Mouse (Mus musculus): Measurements from ENCODE around the gene Akr1b8. TPM values are rescaled to one million over a fixed set of nuclear protein-coding genes. Genes with fewer than 3 reads are reported as not detected.
"Not testable (repeated sequence)": the region's sequence is repeated elsewhere in the genome, so short reads cannot be mapped to it uniquely, and the experiment has no call there.

Akr1b8 gene
- polyA plus RNA-seq, 1 experiment from 2014 or later, result 27.2 TPM

- Histone ChIP-seq H3K27me3 (ENCODE audit: insufficient read depth, poor library complexity, severe bottlenecking) (no peaks in the 10 kb centered on the region), H3K4me1 (replicated peaks) (peaks cover 27% of the 10 kb centered on the region), H3K4me3 (peak overlapping the region; percentile 49), H3K27ac (peak overlapping the region; percentile 87), H3K9me3 (no peaks in the 10 kb centered on the region), H3K36me3 (peaks cover 8% of the 10 kb centered on the region; the same call in 1 of the 2 replicates)
- no peak for DNase-seq (ENCODE audit: low spot score)
- 76% methylated on average over 8 of the region's 8 CpGs for WGBS
Measured at GRCm38 (mm10) chr6:34354354-34355348, 732 bp downstream of the Akr1b8 start.

DNA sequence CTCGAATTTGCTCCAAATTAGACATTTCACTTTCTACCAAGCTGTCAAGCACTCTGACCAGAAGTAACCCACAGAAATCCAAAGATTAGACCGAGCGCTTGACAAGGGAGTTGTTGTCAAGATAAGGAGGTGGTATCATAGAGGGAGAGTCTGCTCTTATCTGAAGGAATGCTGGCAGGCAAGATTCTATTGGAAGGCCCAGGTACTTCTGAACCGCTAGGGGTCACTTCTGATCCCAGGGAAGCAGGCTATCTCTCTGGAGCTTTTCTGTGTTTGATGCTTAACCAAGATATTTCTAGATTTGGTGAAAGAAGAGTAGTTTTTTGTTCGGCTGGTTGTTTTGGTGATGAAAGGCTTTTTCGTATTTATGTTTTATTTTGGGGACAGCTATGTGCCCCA is 1.4 kb downstream of the Akr1b8 start:
- H3K4me3 ChIP-seq, result no peak overlapping the region
- H3K27me3 ChIP-seq (ENCODE audit: insufficient read depth, poor library complexity, severe bottlenecking), result no peaks in the 10 kb centered on the region
- H3K36me3 ChIP-seq, result peaks cover 8% of the 10 kb centered on the region; the same call in 1 of the 2 replicates
- DNase-seq (ENCODE audit: low spot score), result no peak
- 78% methylated on average over 6 of the region's 6 CpGs for whole genome bisulfite sequencing
- peak overlapping the region; percentile 87 for H3K27ac ChIP-seq
- no peaks in the 10 kb centered on the region for H3K9me3 ChIP-seq
- peaks cover 27% of the 10 kb centered on the region for H3K4me1 ChIP-seq (replicated peaks)

GRCm38 (mm10) chr6:34355841-34356240 is 1.9 kb downstream of the Akr1b8 start:
- no peak overlapping the region for H3K4me3 ChIP-seq
- no peak for DNase-seq (ENCODE audit: low spot score)
- no peaks in the 10 kb centered on the region for H3K9me3 ChIP-seq
- peaks cover 27% of the 10 kb centered on the region for H3K4me1 ChIP-seq (replicated peaks)
- no peaks in the 10 kb centered on the region for H3K27me3 ChIP-seq (ENCODE audit: insufficient read depth, poor library complexity, severe bottlenecking)
- WGBS, result 84% methylated on average over 9 of the region's 9 CpGs
- H3K27ac ChIP-seq, result 0 out of 2 replicates have a peak overlapping the region, but pooled peaks have one; percentile 16
- peaks cover 8% of the 10 kb centered on the region; the same call in 1 of the 2 replicates for H3K36me3 ChIP-seq

DNA sequence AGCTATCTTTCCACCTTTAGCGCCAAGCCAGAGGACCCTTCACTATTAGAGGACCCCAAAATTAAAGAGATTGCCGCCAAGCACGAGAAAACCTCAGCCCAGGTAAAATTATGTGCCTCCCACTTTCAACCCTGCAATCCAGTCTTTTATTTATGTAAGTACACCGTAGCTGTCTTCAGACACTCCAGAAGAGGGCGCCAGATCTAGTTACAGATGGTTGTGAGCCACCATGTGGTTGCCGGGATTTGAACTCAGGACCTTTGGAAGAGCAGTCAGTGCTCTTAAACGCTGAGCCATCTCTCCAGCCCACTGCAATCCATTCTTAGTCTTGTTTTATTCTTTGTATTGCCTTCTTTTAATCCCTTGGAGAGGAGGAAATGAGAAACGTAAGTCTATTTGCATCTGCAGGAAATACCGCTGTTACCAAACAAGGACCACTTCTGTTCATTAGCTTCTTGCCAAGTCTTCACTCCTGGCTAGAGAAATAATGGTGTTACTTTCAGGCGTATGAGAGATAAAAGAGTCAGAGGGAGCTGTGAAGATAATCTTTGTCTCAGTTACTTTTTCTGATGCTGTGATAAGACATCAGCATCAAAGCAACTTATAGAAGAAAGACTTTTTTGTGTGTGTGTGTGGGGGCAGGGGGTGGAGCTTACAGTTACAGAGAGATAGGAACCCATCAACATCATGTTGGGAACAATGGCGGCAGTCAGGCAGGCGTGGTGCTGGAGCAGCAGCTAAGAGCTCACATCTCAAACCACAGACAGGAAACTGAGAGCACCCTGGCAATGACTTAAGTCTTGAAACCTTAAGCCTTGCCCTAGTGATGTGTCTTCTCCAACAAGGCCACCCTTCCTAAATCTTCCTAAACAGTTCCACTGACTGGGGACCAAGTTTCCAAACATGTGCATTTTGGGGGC is 10.6 kb downstream of the Akr1b8 start:
- peaks cover 13% of the 10 kb centered on the region for H3K36me3 ChIP-seq
- H3K27me3 ChIP-seq (ENCODE audit: insufficient read depth, poor library complexity, severe bottlenecking), result no peaks in the 10 kb centered on the region
- 89% methylated on average over 12 of the region's 12 CpGs for WGBS
- H3K4me3 ChIP-seq, result no peak overlapping the region
- no peak for DNase-seq (ENCODE audit: low spot score)
- no peaks in the 10 kb centered on the region for H3K9me3 ChIP-seq
- H3K27ac ChIP-seq, result no peak overlapping the region
- H3K4me1 ChIP-seq (replicated peaks), result peaks cover 10% of the 10 kb centered on the region

DNA sequence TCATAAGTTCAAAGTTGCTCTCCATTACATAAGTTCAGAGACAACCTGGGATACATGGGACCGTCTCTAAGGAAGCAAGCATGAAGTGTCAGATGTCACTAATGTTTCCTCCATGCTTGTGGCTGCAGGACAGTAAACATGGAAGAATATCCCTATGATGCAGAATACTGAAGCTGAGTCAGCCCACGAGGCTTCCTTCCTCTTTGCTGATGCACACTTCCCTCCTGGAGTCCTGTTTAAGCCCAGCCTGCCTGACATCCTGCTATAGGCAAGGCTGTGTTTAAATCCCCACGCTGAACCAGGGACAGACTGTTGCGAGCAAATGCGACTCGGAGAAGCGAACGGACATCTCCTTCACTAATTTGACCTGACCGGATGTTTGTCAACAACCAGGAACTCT is 14.1 kb downstream of the Akr1b8 start:
- Histone ChIP-seq H3K4me3 (no peak overlapping the region), H3K27me3 (ENCODE audit: insufficient read depth, poor library complexity, severe bottlenecking) (no peaks in the 10 kb centered on the region), H3K9me3 (no peaks in the 10 kb centered on the region), H3K36me3 (peaks cover 13% of the 10 kb centered on the region), H3K27ac (no peak overlapping the region), H3K4me1 (replicated peaks) (peaks cover 10% of the 10 kb centered on the region)
- WGBS, result 82% methylated on average over 9 of the region's 9 CpGs
- no peak for DNase-seq (ENCODE audit: low spot score)

GRCm38 (mm10) chr6:34370081-34370480 is 16.2 kb downstream of the Akr1b8 start:
- 81% methylated on average over 8 of the region's 8 CpGs for WGBS
- no peak overlapping the region for H3K4me3 ChIP-seq
- no peaks in the 10 kb centered on the region for H3K27me3 ChIP-seq (ENCODE audit: insufficient read depth, poor library complexity, severe bottlenecking)
- no peaks in the 10 kb centered on the region; the same call in 1 of the 2 replicates for H3K36me3 ChIP-seq
- H3K27ac ChIP-seq, result no peak overlapping the region
- no peak for DNase-seq (ENCODE audit: low spot score)
- peaks cover 10% of the 10 kb centered on the region for H3K4me1 ChIP-seq (replicated peaks)
- no peaks in the 10 kb centered on the region for H3K9me3 ChIP-seq

GRCm38 (mm10) chr6:34371700-34372351 is 17.9 kb downstream of the Akr1b8 start:
- H3K36me3 ChIP-seq, result no peaks in the 10 kb centered on the region
- H3K4me3 ChIP-seq, result 0 out of 2 replicates have a peak overlapping the region, but pooled peaks have one; percentile 18
- peak; percentile 69 for DNase-seq (ENCODE audit: low spot score)
- no peaks in the 10 kb centered on the region for H3K27me3 ChIP-seq (ENCODE audit: insufficient read depth, poor library complexity, severe bottlenecking)
- H3K27ac ChIP-seq, result peak overlapping the region; percentile 62; the same call in 1 of the 2 replicates
- H3K4me1 ChIP-seq (replicated peaks), result peaks cover 10% of the 10 kb centered on the region
- 27% methylated on average over 18 of the region's 18 CpGs for WGBS
- H3K9me3 ChIP-seq, result no peaks in the 10 kb centered on the region

GRCm38 (mm10) chr6:34373841-34374240 is 19.9 kb downstream of the Akr1b8 start:
- no peak overlapping the region for H3K4me3 ChIP-seq
- no peaks in the 10 kb centered on the region for H3K9me3 ChIP-seq
- H3K36me3 ChIP-seq, result no peaks in the 10 kb centered on the region
- H3K4me1 ChIP-seq (replicated peaks), result peaks cover 6% of the 10 kb centered on the region
- WGBS, result 83% methylated on average over 7 of the region's 7 CpGs
- no peak overlapping the region for H3K27ac ChIP-seq
- no peaks in the 10 kb centered on the region for H3K27me3 ChIP-seq (ENCODE audit: insufficient read depth, poor library complexity, severe bottlenecking)
- no peak for DNase-seq (ENCODE audit: low spot score)

- not testable (repeated sequence) for H3K27ac ChIP-seq; H3K4me1 ChIP-seq (replicated peaks); DNase-seq (ENCODE audit: low spot score); H3K27me3 ChIP-seq (ENCODE audit: insufficient read depth, poor library complexity, severe bottlenecking); H3K9me3 ChIP-seq; H3K4me3 ChIP-seq; H3K36me3 ChIP-seq
- WGBS, result 78% methylated on average over 5 of the region's 5 CpGs
Measured at GRCm38 (mm10) chr6:34375888-34376287, 22.0 kb downstream of the Akr1b8 start.

- no peak overlapping the region for H3K4me3 ChIP-seq
- H3K36me3 ChIP-seq, result peaks cover 2% of the 10 kb centered on the region; the same call in 1 of the 2 replicates
- 47% methylated on average over 8 of the region's 8 CpGs for WGBS
- peaks cover 24% of the 10 kb centered on the region; the same call in 1 of the 2 replicates for H3K4me1 ChIP-seq (replicated peaks)
- H3K27ac ChIP-seq, result no peak overlapping the region
- H3K27me3 ChIP-seq (ENCODE audit: insufficient read depth, poor library complexity, severe bottlenecking), result no peaks in the 10 kb centered on the region
- H3K9me3 ChIP-seq, result no peaks in the 10 kb centered on the region
- no peak for DNase-seq (ENCODE audit: low spot score)
Measured at GRCm38 (mm10) chr6:34383401-34383800, 29.5 kb downstream of the Akr1b8 start.

- Histone ChIP-seq H3K9me3 (no peaks in the 10 kb centered on the region), H3K36me3 (peaks cover 10% of the 10 kb centered on the region; the same call in 1 of the 2 replicates), H3K27me3 (ENCODE audit: insufficient read depth, poor library complexity, severe bottlenecking) (no peaks in the 10 kb centered on the region), H3K27ac (peak within 1 kb of the TSS; percentile 83), H3K4me1 (replicated peaks) (peaks cover 24% of the 10 kb centered on the region; the same call in 1 of the 2 replicates), H3K4me3 (peak within 1 kb of the TSS; percentile 65)
- peak; percentile 68 for DNase-seq (ENCODE audit: low spot score)
- WGBS, result 1% methylated on average over 17 of the region's 17 CpGs
Measured at GRCm38 (mm10) chr6:34384110-34384661, 30.3 kb downstream of the Akr1b8 start, which contains the start of gene Akr1b10. TSS of gene Akr1b10 (plus strand) at chr6:34384218.
